Mouse (Mus musculus) heart, adult 9 months (tissue): ENCODE measurements at regions not wholly inside any gene's neighbourhood (a gene's known extent, or its start where the extent isn't known, plus 50 kb on each side); places are given as distances from the start of the nearest gene placed in this dataset.
"Not testable (repeated sequence)": the region's sequence is repeated elsewhere in the genome, so short reads cannot be mapped to it uniquely, and the experiment has no call there.

Experiments used
- DNase-seq, 2 experiments: peaks; one replicate each; pipeline ENCODE4 v3.0.0; 2022; ENCODE audit warnings: low spot score in 2 of 2

- DNase-seq, result no peak
These were observed 57.3 kb downstream of the Cbln4 start for GRCm38 (mm10) chr2:171985813-171986572.

- DNase-seq, result no peak
These were observed 73.9 kb downstream of the Cbln4 start for GRCm38 (mm10) chr2:171969311-171969905.

GRCm38 (mm10) chr2:171946569-171947250 is 96.6 kb downstream of the Cbln4 start:
- DNase-seq, result no peak

DNA sequence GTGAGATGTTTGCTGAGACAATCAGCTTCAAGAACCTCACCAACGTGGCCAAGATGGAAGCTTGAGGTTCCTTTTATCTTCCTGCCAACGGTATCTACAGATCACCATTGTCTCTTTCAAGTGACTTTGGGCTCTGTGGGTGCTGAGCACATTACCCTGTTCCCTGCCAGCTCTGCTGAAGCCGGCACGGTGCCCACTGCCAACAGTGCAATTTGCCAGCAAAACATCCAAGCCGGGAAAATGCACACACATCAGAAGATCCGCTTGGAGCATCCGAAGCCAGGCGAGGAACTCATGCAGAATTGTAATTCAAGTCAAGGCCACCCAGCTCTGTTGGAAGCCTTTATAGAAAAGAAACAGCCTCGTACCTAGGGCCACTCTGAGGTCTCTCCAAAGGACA is 100.6 kb downstream of the Cbln4 start:
- DNase-seq, result no peak

- no peak for DNase-seq
These were observed 107.5 kb downstream of the Cbln4 start for GRCm38 (mm10) chr2:171935646-171936325.

GRCm38 (mm10) chr2:171920960-171921359 is 122.3 kb downstream of the Cbln4 start:
- DNase-seq, result no peak

DNA sequence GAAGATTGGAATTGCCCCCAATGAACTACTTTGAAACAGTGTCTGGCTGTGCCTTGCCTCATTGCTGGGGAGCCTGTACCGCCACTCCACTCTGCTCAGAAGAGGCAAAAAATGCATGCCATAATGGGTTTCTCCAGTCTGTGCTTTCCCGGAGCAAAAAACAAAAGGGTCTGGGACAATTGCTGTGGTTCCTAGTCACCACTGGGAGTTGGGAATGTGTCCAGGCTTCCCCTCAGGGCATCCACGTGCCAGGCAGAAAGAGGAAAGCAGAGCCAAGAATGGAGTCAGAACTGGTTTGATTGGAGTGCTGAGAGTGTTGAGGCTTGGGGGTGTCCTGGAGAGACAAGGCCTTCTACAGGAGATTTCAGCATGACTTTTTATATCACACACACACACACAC is 156.0 kb downstream of the Cbln4 start:
- no peak for DNase-seq

GRCm38 (mm10) chr2:171879238-171879960 is 163.9 kb downstream of the Cbln4 start:
- not testable (repeated sequence) for DNase-seq

GRCm38 (mm10) chr2:171867550-171867949 is 175.7 kb downstream of the Cbln4 start:
- DNase-seq, result no peak

- no peak for DNase-seq
These were observed 178.8 kb downstream of the Cbln4 start for GRCm38 (mm10) chr2:171864376-171864965.

DNA sequence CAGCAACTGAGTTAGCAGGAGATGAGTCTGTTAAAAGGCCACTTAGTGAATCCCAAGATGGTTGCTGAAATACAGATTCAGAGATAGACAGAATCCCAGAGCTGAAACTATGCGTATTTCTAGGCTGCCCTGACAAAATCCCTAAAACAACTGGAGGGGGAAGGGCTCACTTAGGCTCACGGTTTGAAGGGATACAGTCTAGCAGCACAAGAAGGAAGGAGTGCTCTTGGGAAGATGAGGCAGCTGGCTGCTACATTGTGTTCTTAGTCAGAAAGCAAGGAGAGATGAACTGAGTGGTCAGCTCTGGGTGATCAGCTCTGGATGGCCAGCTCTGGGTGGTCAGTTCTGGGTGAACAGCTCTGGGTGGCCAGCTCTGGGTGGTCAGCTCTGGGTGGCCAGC is 180.6 kb downstream of the Cbln4 start:
- DNase-seq, result no peak

GRCm38 (mm10) chr2:171858894-171859293 is 184.4 kb downstream of the Cbln4 start:
- no peak for DNase-seq

DNA sequence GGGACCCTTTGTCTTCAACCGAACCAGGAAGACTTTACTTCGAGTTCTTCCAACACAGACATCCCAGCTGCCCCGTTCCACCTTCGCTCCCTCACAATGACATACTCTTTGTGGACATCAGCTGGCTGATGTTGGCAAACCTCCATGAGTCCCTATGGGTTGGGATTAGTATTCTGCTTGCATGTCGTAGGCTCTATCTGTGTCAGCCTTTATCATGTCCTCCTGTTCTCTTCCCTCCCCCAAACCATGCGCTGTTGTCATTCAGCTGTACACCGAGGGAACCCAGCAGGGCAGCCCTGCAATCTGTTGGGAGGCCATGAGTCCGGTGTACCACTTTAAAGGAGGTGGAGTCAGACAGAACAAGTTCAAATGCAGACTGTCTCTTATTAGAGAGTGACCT is 186.8 kb downstream of the Cbln4 start:
- no peak for DNase-seq

- no peak for DNase-seq
These were observed 196.3 kb downstream of the Cbln4 start for GRCm38 (mm10) chr2:171846826-171847492.

- DNase-seq, result no peak
These were observed 203.1 kb downstream of the Cbln4 start for GRCm38 (mm10) chr2:171840058-171840713.

DNA sequence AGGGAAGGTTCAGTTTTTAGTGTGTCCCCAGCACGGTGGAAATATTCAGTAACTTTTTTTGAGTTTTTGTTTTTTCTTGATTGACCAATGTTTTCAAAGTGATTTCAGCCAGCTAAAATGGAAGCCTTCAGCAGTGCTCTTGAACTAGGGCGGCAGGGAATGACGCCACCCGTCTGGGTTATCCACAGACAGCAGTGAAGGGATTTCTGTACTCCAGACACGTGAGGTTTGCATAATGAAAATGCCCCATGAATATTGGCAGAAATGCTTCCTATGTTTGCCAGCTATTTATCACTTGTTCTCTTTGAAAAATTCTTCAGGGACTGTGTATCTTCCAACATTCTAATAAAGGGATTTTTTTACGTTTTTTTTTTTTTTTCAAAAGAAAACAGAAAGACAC is 221.1 kb downstream of the Cbln4 start:
- peak; percentile 23 to 26 for DNase-seq

- DNase-seq, result no peak
These were observed 224.8 kb downstream of the Cbln4 start for GRCm38 (mm10) chr2:171818504-171818903.

DNA sequence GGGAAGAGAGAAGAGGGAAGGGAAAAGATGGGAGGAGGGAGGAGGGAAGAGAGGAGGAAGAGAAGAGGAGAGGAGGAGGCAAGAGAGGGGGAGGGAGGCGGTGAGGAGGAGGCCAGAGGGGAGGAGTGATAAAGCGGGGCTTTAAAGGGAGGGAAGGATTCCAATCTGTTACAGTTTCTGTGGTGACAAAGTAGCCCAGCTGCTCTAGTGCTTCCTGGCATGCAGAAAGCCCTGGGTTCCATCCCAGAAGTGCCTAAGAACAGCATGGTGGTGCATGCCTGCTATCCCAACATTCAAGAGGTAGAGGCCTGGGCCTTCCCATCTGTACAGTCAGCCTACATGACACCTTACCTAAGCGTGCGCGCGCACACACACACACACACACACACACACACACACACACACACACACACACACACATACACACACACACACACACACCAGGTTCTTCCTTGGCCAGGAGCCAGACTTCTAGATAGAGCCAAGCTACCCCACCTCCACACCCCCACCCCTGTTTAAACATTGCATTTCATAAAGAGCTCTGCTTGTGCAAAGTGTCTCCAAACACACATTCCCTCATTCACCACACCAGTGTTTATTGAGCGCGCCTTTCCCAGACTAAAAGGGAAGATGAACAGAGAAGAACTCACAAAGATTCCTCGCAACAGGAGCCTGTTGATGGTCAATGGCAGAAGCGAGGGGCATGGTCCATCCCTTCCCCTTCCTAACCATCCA is 226.4 kb downstream of the Cbln4 start:
- no peak for DNase-seq

- no peak for DNase-seq
These were observed 230.6 kb downstream of the Cbln4 start for GRCm38 (mm10) chr2:171812701-171813100.
